Mouse (Mus musculus): ENCODE measurements around the gene Pik3r3. TPM values are rescaled to one million over a fixed set of nuclear protein-coding genes. Genes with fewer than 3 reads are reported as not detected.

Pik3r3 gene
- 2.9 and 3.5 TPM in 2 replicates for polyA plus RNA-seq (2015; fragmentation: Nextera tagmentation; extraction: Ambion mirVana)

GRCm38 (mm10) chr4:116221140-116221851 lies at the start of gene Pik3r3:
TSS of gene Pik3r3 (plus strand) at chr4:116221618.
- Histone ChIP-seq H3K4me1 (replicated peaks; ENCODE audit: control insufficient read depth, insufficient read depth, low read length) (no peaks in the 10 kb centered on the region), H3K27ac (ENCODE audit: low read depth, low read length) (peak within 1 kb of the TSS; percentile 89), H3K36me3 (ENCODE audit: control insufficient read depth, insufficient read depth) (no peaks in the 10 kb centered on the region), H3K4me3 (ENCODE audit: low read depth, low read length) (peak within 1 kb of the TSS; percentile 90), H3K9ac (ENCODE audit: low read depth, low read length) (peak within 1 kb of the TSS; percentile 71), H3K9me3 (ENCODE audit: control insufficient read depth) (no peaks in the 10 kb centered on the region), H3K4me2 (replicated peaks; ENCODE audit: low read depth) (peak within 1 kb of the TSS; percentile 88), H3K27me3 (replicated peaks; ENCODE audit: control insufficient read depth, insufficient read depth, low read length) (no peaks in the 10 kb centered on the region)
- ATAC-seq: peak; percentile 100
- WGBS: under 1% methylated on average over 52 of the region's 53 CpGs
- TF ChIP-seq CTCF (IDR thresholded peaks at IDR 0.05; ENCODE audit: low read depth): no peak

GRCm38 (mm10) chr4:116173072-116173471 lies 48.3 kb upstream of the Pik3r3 start, which contains the start of the genes 1700042G07Rik and Gm49337:
TSS of gene 1700042G07Rik (plus strand) at chr4:116173372.
TSS of gene Gm49337 (plus strand) at chr4:116173384.
- Histone ChIP-seq H3K4me1 (replicated peaks; ENCODE audit: control insufficient read depth, insufficient read depth, low read length) (peaks cover 13% of the 10 kb centered on the region), H3K9me3 (ENCODE audit: control insufficient read depth) (no peaks in the 10 kb centered on the region), H3K4me3 (ENCODE audit: low read depth, low read length) (no peak within 1 kb of the TSS), H3K36me3 (ENCODE audit: control insufficient read depth, insufficient read depth) (no peaks in the 10 kb centered on the region), H3K4me2 (replicated peaks; ENCODE audit: low read depth) (no peak within 1 kb of the TSS), H3K27me3 (replicated peaks; ENCODE audit: control insufficient read depth, insufficient read depth, low read length) (no peaks in the 10 kb centered on the region), H3K9ac (ENCODE audit: low read depth, low read length) (no peak within 1 kb of the TSS), H3K27ac (ENCODE audit: low read depth, low read length) (no peak within 1 kb of the TSS)
- no peak for ATAC-seq
- TF ChIP-seq CTCF (IDR thresholded peaks at IDR 0.05; ENCODE audit: low read depth): no peak
- WGBS: 87% methylated on average over 6 of the region's 6 CpGs

- TF ChIP-seq CTCF (IDR thresholded peaks at IDR 0.05; ENCODE audit: low read depth): no peak
- no peak for ATAC-seq
- H3K9me3 ChIP-seq (ENCODE audit: control insufficient read depth): no peaks in the 10 kb centered on the region
- no peak overlapping the region for H3K27ac ChIP-seq (ENCODE audit: low read depth, low read length)
- no peak overlapping the region for H3K4me2 ChIP-seq (replicated peaks; ENCODE audit: low read depth)
- H3K9ac ChIP-seq (ENCODE audit: low read depth, low read length): no peak overlapping the region
- 97% methylated on average over 4 of the region's 4 CpGs for WGBS
- H3K27me3 ChIP-seq (replicated peaks; ENCODE audit: control insufficient read depth, insufficient read depth, low read length): no peaks in the 10 kb centered on the region
- H3K4me1 ChIP-seq (replicated peaks; ENCODE audit: control insufficient read depth, insufficient read depth, low read length): peaks cover 13% of the 10 kb centered on the region
- H3K36me3 ChIP-seq (ENCODE audit: control insufficient read depth, insufficient read depth): no peaks in the 10 kb centered on the region
- no peak overlapping the region for H3K4me3 ChIP-seq (ENCODE audit: low read depth, low read length)
Measured at GRCm38 (mm10) chr4:116173752-116174151, 47.7 kb upstream of the Pik3r3 start.

GRCm38 (mm10) chr4:116174466-116175116 lies 46.8 kb upstream of the Pik3r3 start:
- H3K9me3 ChIP-seq (ENCODE audit: control insufficient read depth): no peaks in the 10 kb centered on the region
- TF ChIP-seq CTCF (IDR thresholded peaks at IDR 0.05; ENCODE audit: low read depth): no peak
- H3K27ac ChIP-seq (ENCODE audit: low read depth, low read length): no peak overlapping the region
- no peaks in the 10 kb centered on the region for H3K27me3 ChIP-seq (replicated peaks; ENCODE audit: control insufficient read depth, insufficient read depth, low read length)
- H3K9ac ChIP-seq (ENCODE audit: low read depth, low read length): no peak overlapping the region
- H3K4me2 ChIP-seq (replicated peaks; ENCODE audit: low read depth): no peak overlapping the region
- no peaks in the 10 kb centered on the region for H3K36me3 ChIP-seq (ENCODE audit: control insufficient read depth, insufficient read depth)
- H3K4me3 ChIP-seq (ENCODE audit: low read depth, low read length): no peak overlapping the region
- WGBS: 23% methylated on average over 6 of the region's 6 CpGs
- ATAC-seq: peak; percentile 28; the same call in 1 of the 2 replicates
- H3K4me1 ChIP-seq (replicated peaks; ENCODE audit: control insufficient read depth, insufficient read depth, low read length): peaks cover 13% of the 10 kb centered on the region

- H3K9ac ChIP-seq (ENCODE audit: low read depth, low read length): no peak overlapping the region
- no peak for TF ChIP-seq CTCF (IDR thresholded peaks at IDR 0.05; ENCODE audit: low read depth)
Measured at GRCm38 (mm10) chr4:116175136-116175535, 46.3 kb upstream of the Pik3r3 start.

GRCm38 (mm10) chr4:116175711-116176542 lies 45.5 kb upstream of the Pik3r3 start:
- no peak for TF ChIP-seq CTCF (IDR thresholded peaks at IDR 0.05; ENCODE audit: low read depth)
- H3K27ac ChIP-seq (ENCODE audit: low read depth, low read length): peak overlapping the region; percentile 75
- peaks cover 13% of the 10 kb centered on the region for H3K4me1 ChIP-seq (replicated peaks; ENCODE audit: control insufficient read depth, insufficient read depth, low read length)
- H3K36me3 ChIP-seq (ENCODE audit: control insufficient read depth, insufficient read depth): no peaks in the 10 kb centered on the region
- ATAC-seq: peak; percentile 44; the same call in 1 of the 2 replicates
- no peaks in the 10 kb centered on the region for H3K27me3 ChIP-seq (replicated peaks; ENCODE audit: control insufficient read depth, insufficient read depth, low read length)
- H3K9me3 ChIP-seq (ENCODE audit: control insufficient read depth): no peaks in the 10 kb centered on the region
- peak overlapping the region; percentile 17; the same call in 1 of the 2 replicates for H3K9ac ChIP-seq (ENCODE audit: low read depth, low read length)
- H3K4me3 ChIP-seq (ENCODE audit: low read depth, low read length): no peak overlapping the region
- peak overlapping the region; percentile 54 for H3K4me2 ChIP-seq (replicated peaks; ENCODE audit: low read depth)
- 44% methylated on average over 7 of the region's 7 CpGs for WGBS

More at GRCm38 (mm10) chr4:116175136-116175535, 46.3 kb upstream of the Pik3r3 start:
- H3K27ac ChIP-seq (ENCODE audit: low read depth, low read length): no peak overlapping the region
- H3K4me2 ChIP-seq (replicated peaks; ENCODE audit: low read depth): no peak overlapping the region
- H3K27me3 ChIP-seq (replicated peaks; ENCODE audit: control insufficient read depth, insufficient read depth, low read length): no peaks in the 10 kb centered on the region
- H3K36me3 ChIP-seq (ENCODE audit: control insufficient read depth, insufficient read depth): no peaks in the 10 kb centered on the region
- H3K4me3 ChIP-seq (ENCODE audit: low read depth, low read length): no peak overlapping the region
- no peaks in the 10 kb centered on the region for H3K9me3 ChIP-seq (ENCODE audit: control insufficient read depth)
- H3K4me1 ChIP-seq (replicated peaks; ENCODE audit: control insufficient read depth, insufficient read depth, low read length): peaks cover 13% of the 10 kb centered on the region
- ATAC-seq: no peak

Data from intestine, postnatal 0 days (tissue).